ENCODE assay signal across 17 mouse cellular contexts in the genomic region with DNA sequence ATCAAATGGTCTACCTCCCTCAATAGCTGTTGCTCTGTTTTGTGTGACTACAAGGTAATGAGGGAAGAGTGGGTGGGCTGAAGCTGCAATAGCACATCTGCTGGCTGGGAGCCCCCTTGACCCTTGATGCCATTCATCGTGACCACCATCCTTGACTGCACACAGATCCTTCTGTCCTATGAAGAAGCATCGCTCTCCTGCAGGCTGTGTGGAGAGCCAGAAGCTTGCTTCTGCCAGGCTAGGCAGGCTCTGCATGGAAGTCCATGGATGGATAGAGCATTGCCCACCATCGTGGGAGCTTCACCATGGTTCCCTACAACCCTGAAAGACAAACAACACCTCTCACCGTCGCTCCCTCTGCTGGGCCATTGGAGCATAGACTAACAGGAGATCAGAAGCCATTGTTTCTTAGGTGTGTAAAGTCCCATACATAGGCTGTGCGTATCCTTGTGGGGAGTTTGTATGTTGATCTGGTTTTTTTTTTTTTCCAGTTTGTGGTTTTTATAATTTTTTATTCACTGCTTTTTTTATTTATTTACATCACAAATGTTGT.
A peak's percentile ranks its signal among the peaks of the same experiment; 100 is the strongest.
DNase-seq lines count a peak whose midpoint lies in the region; TF ChIP-seq lines count a peak whose summit lies in the region.
"Had no signal": no experiment of that assay in that cellular context is flagged by ENCODE, and none has a peak within 500 bp of the region (broad histone marks: within the 10 kb centered on the region; RNA-seq: fewer than 3 reads in every experiment).

No protein-coding gene starts in this region.

- no peak overlapping the region for H3K4me3 ChIP-seq in left cerebral cortex, adult 2 months
- H3K4me3 ChIP-seq: embryonic facial prominence, embryonic 10.5 days; erythroblast, embryonic 14.5 days; hindbrain, embryonic 15.5 days; limb, embryonic 12.5 days; neural tube, embryonic 13.5 days; stomach, embryonic 15.5 days had no signal

- no peak overlapping the region for H3K27ac ChIP-seq in left cerebral cortex, adult 2 months
- H3K27ac ChIP-seq: embryonic facial prominence, embryonic 10.5 days; limb, embryonic 12.5 days; neural tube, embryonic 13.5 days; stomach, embryonic 15.5 days had no signal

- peak; percentile 24 for TF ChIP-seq CTCF in left cerebral cortex, adult 2 months (IDR thresholded peaks at IDR 0.05)

- DNase-seq in embryo, embryonic 10 days (ENCODE audit: low spot score): peak; percentile 23
- DNase-seq in embryo, embryonic 9.5 days (ENCODE audit: extremely low spot score): no peak
- DNase-seq in left cerebral cortex, adult 2 months (ENCODE audit: extremely low spot score in 1 of 2, low spot score in 2 of 2): no peak
- DNase-seq in left cerebral cortex, postnatal 10 days (ENCODE audit: extremely low spot score in 1 of 2, low spot score in 2 of 2): no peak
- DNase-seq in ES-CJ7 (ENCODE audit: low read depth, low spot score): peak; percentile 50
- peak; percentile 21 for DNase-seq in naive thymus-derived CD4-positive, alpha-beta T cell, adult 2 months (ENCODE audit: low read depth)
- no peak for DNase-seq in ovary, postnatal 36 days (ENCODE audit: low spot score)
- DNase-seq in left cerebral cortex, adult 18-20 months (ENCODE audit: low spot score in 2 of 2): no peak
- DNase-seq: adrenal gland, postnatal 14 days; cerebellum, adult 9-11 months; gastrocnemius, postnatal 14 days had no signal

- intact Hi-C loops in left cerebral cortex, adult 2 months (cut with DNase I): no loop called here
- intact Hi-C loops in left cerebral cortex, postnatal 10 days (cut with DNase I): no loop called here

Comparison
In these comparisons a context has a peak if more than half of its experiments do, and no peak if none do; other contexts are left out.
1. DNase-seq: peak in embryo, embryonic 10 days (single experiment), ES-CJ7 (single experiment) and naive thymus-derived CD4-positive, alpha-beta T cell, adult 2 months (single experiment); none in embryo, embryonic 9.5 days (single experiment), left cerebral cortex, adult 2 months (0 of 2), left cerebral cortex, postnatal 10 days (0 of 2), ovary, postnatal 36 days (single experiment) and left cerebral cortex, adult 18-20 months (0 of 2).